Mouse (Mus musculus) embryonic stem cell, embryonic (primary cell): ENCODE data around the gene Dyrk3.

Experiments used
- CTCF ChIA-PET, 4 experiments: fragments of 300-600 bp in 2 of 4; fragments of 350-600 bp in 2 of 4; sonication (Branson Sonifier 250); formaldehyde crosslinking; loops; one replicate each; lab custom pipeline; 2022; ENCODE audit warnings: inconsistent platforms in 2 of 4; lab: Charles Lee
- POLR2A ChIA-PET, 4 experiments: fragments of 300-600 bp in 2 of 4; fragments of 350-600 bp in 2 of 4; sonication (Branson Sonifier 250); formaldehyde crosslinking; loops; one replicate each; lab custom pipeline; 2022; ENCODE audit warnings: antibody characterized with exemption in 4 of 4, inconsistent platforms in 1 of 4; lab: Charles Lee

The Dyrk3 gene

DNA sequence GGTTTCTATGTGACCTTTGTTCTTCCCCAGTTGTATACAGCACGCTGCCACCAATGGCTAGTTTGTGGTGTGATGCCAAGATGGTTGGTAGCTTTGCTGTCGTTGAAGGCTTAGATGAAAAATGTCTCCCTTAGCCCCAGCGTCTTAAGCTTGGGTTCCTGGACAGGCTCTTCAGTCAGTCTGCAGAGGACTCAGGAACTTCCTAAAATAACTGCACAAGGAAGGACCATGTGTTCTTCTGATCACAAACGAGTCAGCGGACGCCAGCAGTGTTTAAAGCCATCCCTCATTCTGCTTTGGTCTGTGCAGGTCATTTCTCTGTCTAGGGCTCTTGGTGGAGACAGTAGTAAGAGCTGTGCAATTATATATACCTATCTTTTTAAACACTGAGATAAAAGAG lies 35.7 kb upstream of the Dyrk3 start:
- CTCF ChIA-PET: interaction anchor here in 2 of 4 experiments (0.6 to 1.0 kb wide), 3 partner anchors 8 to 484 kb away, joined by 3 to 4 read pairs (median 4); no protein-coding TSS in a partner anchor
- POLR2A ChIA-PET: interaction anchor here in 2 of 4 experiments (0.9 to 4.2 kb wide), 5 partner anchors 8 to 47 kb away, joined by 3 to 36 read pairs (median 5); no protein-coding TSS in a partner anchor

GRCm38 (mm10) chr1:131173001-131173400 lies 34.9 kb upstream of the Dyrk3 start:
- POLR2A ChIA-PET: interaction anchor here in 3 of 4 experiments (0.6 to 4.2 kb wide), 5 partner anchors 9 to 1848 kb away, joined by 3 to 36 read pairs (median 5); no protein-coding TSS in a partner anchor
- CTCF ChIA-PET: interaction anchor here in 2 of 4 experiments (0.7 to 1.0 kb wide), 2 partner anchors 8 to 9 kb away, joined by 3 to 4 read pairs; no protein-coding TSS in a partner anchor

DNA sequence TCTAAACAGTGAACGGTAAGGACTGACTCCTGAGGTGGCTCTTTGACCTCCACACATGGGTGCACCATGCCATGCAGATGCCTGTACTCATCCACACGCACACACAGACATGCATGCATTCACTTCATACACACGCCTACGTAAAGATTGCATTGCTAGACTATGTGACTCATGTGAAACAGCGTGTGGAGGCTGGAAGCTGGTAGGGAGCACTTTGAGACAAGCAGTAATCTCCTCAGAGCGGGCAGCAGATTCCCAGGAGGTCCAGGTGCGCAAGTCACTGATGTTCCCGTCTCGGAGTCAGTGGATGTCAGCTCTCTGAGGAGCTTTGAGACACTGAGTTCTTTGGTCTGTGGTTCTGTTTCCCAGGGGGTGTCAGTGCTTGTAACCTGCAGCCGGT lies 29.5 kb upstream of the Dyrk3 start:
- POLR2A ChIA-PET: interaction anchor here in 2 of 4 experiments (0.9 to 1.3 kb wide), 2 partner anchors 17 to 360 kb away, joined by 3 to 6 read pairs; partner anchors contain the start of gene Fam72a (in 1 of the 2)
- CTCF ChIA-PET: interaction anchor here in 3 of 4 experiments (0.6 to 1.3 kb wide), 5 partner anchors 14 to 426 kb away, joined by 3 to 7 read pairs (median 3); no protein-coding TSS in a partner anchor

DNA sequence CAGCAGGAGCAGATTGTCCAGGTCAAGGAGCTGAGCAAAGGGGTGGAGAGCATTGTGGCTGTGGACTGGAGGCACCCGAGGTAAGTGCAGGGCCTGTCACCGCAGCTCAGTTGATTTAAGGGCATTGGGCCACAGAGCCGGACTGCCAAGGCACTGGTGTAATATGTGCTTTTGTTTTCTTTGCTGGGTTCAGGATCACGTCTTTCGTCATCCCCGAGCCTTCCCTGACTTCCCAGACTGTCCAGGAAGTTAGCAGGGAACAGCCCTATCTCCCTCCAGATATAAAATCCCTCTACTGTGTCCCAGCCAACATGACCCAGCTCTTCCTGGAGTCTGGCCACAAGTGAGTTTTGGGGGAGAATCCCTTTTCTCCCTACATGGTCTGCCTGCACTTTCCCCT lies 26.3 kb upstream of the Dyrk3 start:
- ChIA-PET CTCF (interaction anchor here in 3 of 4 experiments (0.5 to 2.1 kb wide), 6 partner anchors 11 to 232 kb away, joined by 3 to 11 read pairs (median 6); no protein-coding TSS in a partner anchor), POLR2A (interaction anchor here in 2 of 4 experiments (1.3 to 7.2 kb wide), 5 partner anchors 10 to 363 kb away, joined by 3 to 68 read pairs (median 36); partner anchors contain the start of genes Dyrk3 (in 1 of the 2), Eif2d (in 1 of the 2) and Fam72a (in 1 of the 2))

GRCm38 (mm10) chr1:131161091-131161490 lies 23.0 kb upstream of the Dyrk3 start:
- POLR2A ChIA-PET: interaction anchor here in 3 of 4 experiments (0.6 to 7.2 kb wide), 32 partner anchors 9 to 429 kb away, joined by 3 to 68 read pairs (median 5); partner anchors contain the start of genes AA986860 (in 1 of the 3), Dyrk3 (in 1 of the 3), Eif2d (in 1 of the 3) and Fam72a (in 1 of the 3)
- CTCF ChIA-PET: interaction anchor here (0.6 to 4.4 kb wide), 12 partner anchors 20 to 111 kb away, joined by 3 to 24 read pairs (median 4); partner anchors contain the start of gene Rassf5 (in 1 of the 4)

- POLR2A ChIA-PET: interaction anchor here in 3 of 4 experiments (0.6 to 7.2 kb wide), 17 partner anchors 8 to 368 kb away, joined by 3 to 68 read pairs (median 5); partner anchors contain the start of genes Dyrk3 (in 1 of the 3), Eif2d (in 1 of the 3), Fam72a (in 1 of the 3) and Srgap2 (in 1 of the 3)
- CTCF ChIA-PET: interaction anchor here (0.6 to 4.4 kb wide), 8 partner anchors 22 to 518 kb away, joined by 3 to 24 read pairs (median 4); no protein-coding TSS in a partner anchor
Measured at GRCm38 (mm10) chr1:131159573-131160327, 21.6 kb upstream of the Dyrk3 start.

DNA sequence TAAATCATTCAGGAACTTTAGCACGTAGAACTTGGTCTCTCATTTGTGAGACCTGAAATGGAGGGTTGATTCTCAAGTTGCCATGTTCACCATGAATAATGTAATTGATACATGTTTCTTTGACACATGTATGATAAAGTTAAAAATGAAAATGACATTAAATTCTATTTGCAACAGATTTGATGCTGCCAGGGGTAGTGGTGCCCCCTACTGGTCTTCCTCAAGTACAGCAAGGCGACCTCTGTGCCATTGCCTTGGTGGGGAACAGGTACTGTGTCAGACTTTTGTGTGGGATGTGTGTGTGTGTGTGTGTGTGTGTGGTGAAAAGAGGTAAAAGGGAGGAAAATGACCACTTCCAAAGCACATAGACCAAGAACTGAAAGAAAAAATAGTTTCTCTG lies 17.3 kb upstream of the Dyrk3 start:
- POLR2A ChIA-PET: interaction anchor here in 1 of 4 experiments (1.1 kb wide), 1 partner anchor 29 kb away, joined by 3 read pairs; no protein-coding TSS in a partner anchor
- CTCF ChIA-PET: interaction anchor here in 1 of 4 experiments (0.7 kb wide), 1 partner anchor 26 kb away, joined by 3 read pairs; no protein-coding TSS in a partner anchor

- CTCF ChIA-PET: interaction anchor here (0.7 to 3.1 kb wide), 10 partner anchors 11 to 673 kb away, joined by 3 to 16 read pairs (median 5); partner anchors contain the start of gene Rassf5 (in 1 of the 4)
Measured at GRCm38 (mm10) chr1:131153018-131153629, 15.0 kb upstream of the Dyrk3 start, which contains the start of gene Eif2d. Gene Eif2d, plus strand, starts transcription at chr1:131153181.

DNA sequence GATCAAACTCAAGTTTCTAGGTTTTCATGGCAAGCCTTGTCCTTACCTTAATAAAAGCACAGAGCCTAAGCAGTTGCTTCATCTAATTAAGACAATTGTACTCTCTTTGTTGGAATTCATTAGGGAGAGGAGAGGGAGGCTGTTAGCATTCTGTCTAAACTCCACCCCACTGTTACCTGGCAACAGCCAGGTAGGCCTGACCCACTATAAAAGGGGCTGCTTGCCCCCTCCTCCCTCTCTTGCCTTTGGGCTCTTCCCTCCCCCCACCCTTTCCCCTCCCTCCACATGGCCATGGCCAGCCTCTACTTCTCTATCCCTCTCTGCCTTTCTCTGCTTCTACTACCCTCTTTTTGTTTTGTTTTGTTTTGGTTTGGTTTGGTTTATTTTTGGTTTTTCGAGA lies 11.4 kb upstream of the Dyrk3 start:
- ChIA-PET POLR2A (interaction anchor here in 3 of 4 experiments (0.6 to 7.8 kb wide), 15 partner anchors 9 to 378 kb away, joined by 3 to 118 read pairs (median 6); partner anchors contain the start of genes Dyrk3 (in 3 of the 3), Fam72a (in 1 of the 3) and Srgap2 (in 1 of the 3)), CTCF (interaction anchor here in 3 of 4 experiments (0.6 to 1.3 kb wide), 4 partner anchors 18 to 789 kb away, joined by 3 to 6 read pairs (median 6); no protein-coding TSS in a partner anchor)

More at GRCm38 (mm10) chr1:131153018-131153629, 15.0 kb upstream of the Dyrk3 start, which contains the start of gene Eif2d:
- POLR2A ChIA-PET: interaction anchor here in 3 of 4 experiments (0.6 to 7.8 kb wide), 21 partner anchors 8 to 792 kb away, joined by 3 to 118 read pairs (median 5); partner anchors contain the start of genes Dyrk3 (in 3 of the 3), Fam72a (in 1 of the 3) and Mapkapk2 (in 1 of the 3)

DNA sequence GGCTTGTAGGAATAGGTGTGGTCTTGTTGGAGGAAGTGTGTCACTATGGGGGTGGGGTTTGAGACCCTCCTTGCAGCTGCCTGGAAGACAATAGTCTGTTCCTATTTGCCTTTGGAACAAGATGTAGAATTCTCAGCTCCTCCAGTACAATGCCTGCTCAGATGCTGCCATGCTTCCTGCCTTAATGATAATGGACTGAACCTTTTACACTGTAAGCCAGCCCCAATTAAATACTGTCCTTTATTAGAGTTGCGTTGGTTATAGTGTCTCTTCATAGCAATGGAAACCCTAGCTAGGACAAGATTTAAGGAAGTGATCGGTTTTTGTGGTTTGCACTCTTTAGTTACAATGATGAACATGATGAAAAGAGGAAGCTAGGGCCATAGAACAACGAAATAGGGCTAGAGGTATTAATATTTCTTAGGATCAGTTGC lies 8.1 kb upstream of the Dyrk3 start:
- ChIA-PET CTCF (interaction anchor here in 1 of 4 experiments (0.5 kb wide), 1 partner anchor 766 kb away, joined by 6 read pairs; no protein-coding TSS in a partner anchor), POLR2A (interaction anchor here in 3 of 4 experiments (0.9 to 3.3 kb wide), 16 partner anchors 8 to 382 kb away, joined by 3 to 24 read pairs (median 4); partner anchors contain the start of genes Dyrk3 (in 2 of the 3) and Fam72a (in 1 of the 3))

GRCm38 (mm10) chr1:131145222-131145621 lies 7.1 kb upstream of the Dyrk3 start:
- CTCF ChIA-PET: interaction anchor here in 1 of 4 experiments (0.7 kb wide), 1 partner anchor 30 kb away, joined by 5 read pairs; no protein-coding TSS in a partner anchor
- POLR2A ChIA-PET: interaction anchor here (0.6 to 3.3 kb wide), 10 partner anchors 8 to 1569 kb away, joined by 3 to 24 read pairs (median 5); partner anchors contain the start of genes Dyrk3 (in 1 of the 4) and Eif2d (in 1 of the 4)

- ChIA-PET CTCF (no interaction called here), POLR2A (interaction anchor here in 2 of 4 experiments (0.8 to 1.7 kb wide), 4 partner anchors 11 to 16 kb away, joined by 3 to 5 read pairs (median 3); partner anchors contain the start of gene Eif2d (in 1 of the 2))
Measured at GRCm38 (mm10) chr1:131142472-131142871, 4.3 kb upstream of the Dyrk3 start.

DNA sequence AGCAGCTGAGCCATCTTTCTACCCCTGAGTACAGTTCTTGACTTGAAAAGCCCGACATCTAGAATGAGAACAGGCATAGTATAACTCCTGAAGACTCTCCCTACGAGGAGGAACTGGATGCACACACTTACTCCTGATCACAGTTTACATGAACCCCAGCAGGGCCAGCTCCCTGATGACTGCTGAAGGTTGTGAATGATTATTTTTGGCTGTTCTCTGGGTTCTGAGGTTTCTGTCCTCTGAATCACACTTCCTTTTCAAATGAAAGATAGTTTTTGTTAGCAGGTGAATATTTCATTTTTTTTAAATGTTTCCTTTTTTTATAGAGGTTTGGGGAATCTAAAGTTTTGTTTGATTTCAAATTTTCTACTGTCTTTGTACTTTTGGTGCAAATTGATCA lies 3.3 kb upstream of the Dyrk3 start:
- ChIA-PET POLR2A (interaction anchor here in 3 of 4 experiments (0.6 to 1.7 kb wide), 4 partner anchors 12 to 205 kb away, joined by 3 to 5 read pairs (median 3); partner anchors contain the start of gene Eif2d (in 1 of the 3)), CTCF (no interaction called here)

DNA sequence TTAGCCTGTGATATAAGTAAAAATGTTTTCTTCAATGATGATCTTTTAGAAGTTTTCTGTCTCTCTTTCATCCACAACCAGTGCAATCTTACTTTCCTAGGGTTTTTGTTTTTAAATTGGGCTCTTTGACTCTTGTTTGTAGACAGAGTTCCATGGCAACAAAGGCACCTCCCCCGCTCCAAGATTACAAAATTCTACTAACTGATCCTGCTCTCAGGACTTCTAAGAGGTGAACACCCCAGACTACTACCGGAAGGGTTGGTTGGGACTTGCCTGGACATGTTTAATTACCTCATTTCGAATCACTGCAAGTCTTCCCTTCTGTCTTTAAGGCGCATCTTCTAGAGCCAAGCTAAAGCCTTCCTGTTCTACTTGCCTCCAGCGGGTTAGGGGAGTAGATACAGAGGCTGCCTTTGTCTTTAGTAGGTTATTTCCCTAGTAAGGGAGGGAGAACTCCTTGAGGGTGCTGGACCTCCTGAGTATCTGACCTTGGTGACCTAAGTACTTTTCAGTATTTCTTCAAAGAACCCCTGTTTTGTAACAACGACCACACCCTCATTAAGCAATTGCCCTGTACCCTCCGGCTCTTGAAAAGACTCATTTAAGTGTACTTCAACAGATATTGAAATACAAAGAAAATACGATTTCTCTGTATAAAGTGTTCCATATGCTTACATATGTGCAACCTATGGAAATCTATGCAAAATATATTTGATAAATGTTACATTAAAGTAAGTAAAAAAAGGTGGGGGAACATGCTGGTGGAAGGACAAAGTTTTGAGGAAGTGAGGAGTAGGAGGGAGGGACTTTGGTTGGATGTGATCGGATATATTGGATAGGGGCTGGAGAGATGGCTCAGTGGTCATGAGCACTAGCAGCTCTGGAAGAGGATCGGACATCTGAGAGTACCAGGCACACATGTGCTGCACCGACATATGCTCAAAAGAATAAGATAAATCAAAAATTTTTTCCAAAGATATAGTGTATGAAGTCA lies 1.3 kb upstream of the Dyrk3 start:
- ChIA-PET CTCF (no interaction called here), POLR2A (interaction anchor here in 3 of 4 experiments (0.6 to 10.1 kb wide), 26 partner anchors 10 to 1623 kb away, joined by 3 to 118 read pairs (median 6); partner anchors contain the start of genes Fam72a (in 3 of the 3), Eif2d (in 2 of the 3), Srgap2 (in 2 of the 3) and Rassf5 (in 1 of the 3))

DNA sequence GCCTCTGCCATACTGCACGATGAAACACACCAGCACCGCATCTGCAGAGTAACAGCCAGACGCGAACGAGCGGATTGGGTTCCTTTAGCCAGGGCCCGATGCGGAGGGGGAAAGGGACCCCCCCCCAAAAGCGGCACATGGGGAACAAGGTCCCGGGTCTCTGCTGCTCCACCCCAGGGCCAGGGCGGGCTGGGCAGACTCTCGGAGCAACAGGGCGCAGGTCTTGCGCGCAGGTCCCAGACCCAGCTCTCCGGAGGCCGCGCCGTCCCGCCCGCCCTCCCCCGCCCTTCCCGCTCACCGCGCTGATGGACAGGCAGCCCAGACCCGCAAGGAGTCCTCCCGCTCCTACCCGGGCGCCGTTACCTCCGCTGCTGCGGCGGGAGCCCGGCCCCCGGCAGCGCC lies 422 bp downstream of the Dyrk3 start:
- ChIA-PET CTCF (interaction anchor here in 1 of 4 experiments (0.6 kb wide), 1 partner anchor 1017 kb away, joined by 6 read pairs; no protein-coding TSS in a partner anchor), POLR2A (interaction anchor here (0.6 to 10.1 kb wide), 25 partner anchors 8 to 729 kb away, joined by 3 to 118 read pairs (median 6); partner anchors contain the start of genes Eif2d (in 2 of the 4), Fam72a (in 2 of the 4), Srgap2 (in 2 of the 4) and Rab29 (in 1 of the 4))
